Mouse (Mus musculus) liver, adult 2 months (tissue): ENCODE measurements around the gene Olfr1107.

Experiments used
- CTCF ChIP-seq: fragments of 200-500 bp; IDR thresholded peaks from 2 replicates; pipeline ENCODE4 v1.5.1; 2011; ENCODE audit warnings: low read depth, low read length, control low read depth
- POLR2A ChIP-seq: fragments of 200-500 bp; IDR thresholded peaks from 2 replicates; pipeline ENCODE4 v1.6.1; 2011; ENCODE audit warnings: low read length, control low read depth; ENCODE audit not compliant: insufficient read depth; ENCODE audit errors: extremely low read depth

DNA sequence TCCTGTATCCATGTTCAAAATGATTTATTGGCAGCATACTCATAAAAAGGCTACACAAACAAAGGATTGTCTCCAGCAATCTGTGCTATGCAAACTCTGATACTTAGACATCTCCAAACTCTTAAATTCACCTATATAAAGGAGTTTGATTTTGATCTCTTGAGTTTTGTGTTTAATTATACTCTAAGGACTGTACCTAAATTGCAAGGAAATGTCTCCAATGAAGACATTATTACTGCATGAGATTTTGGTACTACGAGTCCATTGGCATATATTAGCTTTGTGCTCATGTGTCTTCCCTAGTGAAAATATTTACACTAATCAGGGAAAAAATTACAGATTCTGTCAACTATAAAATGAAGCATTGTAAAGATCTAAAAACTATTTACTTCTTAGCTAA lies 48.6 kb downstream of the Olfr1107 start, which contains the start of gene Olfr1104:
- TF ChIP-seq CTCF (no peak), POLR2A (no peak)
